Mouse (Mus musculus): ENCODE results near the gene Ampd1. TPM values are rescaled to one million over a fixed set of nuclear protein-coding genes. Genes with fewer than 3 reads are reported as not detected.
"Not testable (repeated sequence)": the region's sequence is repeated elsewhere in the genome, so short reads cannot be mapped to it uniquely, and the experiment has no call there.

Ampd1 gene
- polyA plus RNA-seq, 1 experiment: 5.1 TPM

- Histone ChIP-seq H3K36me3 (ENCODE audit: control insufficient read depth, insufficient read depth, low read length) (no peaks in the 10 kb centered on the region), H3K4me3 (ENCODE audit: insufficient read depth, low read depth, low read length) (no peak overlapping the region), H3K4me1 (ENCODE audit: control insufficient read depth, insufficient read depth, low read length) (no peaks in the 10 kb centered on the region), H3K27ac (ENCODE audit: insufficient read depth, low read depth, low read length) (peak overlapping the region; percentile 57; the same call in 1 of the 2 replicates), H3K27me3 (replicated peaks; ENCODE audit: control insufficient read depth, insufficient read depth, low read length) (no peaks in the 10 kb centered on the region)
- peak; percentile 48 for DNase-seq
- TF ChIP-seq CTCF (conservative IDR thresholded peaks at IDR 0.05; ENCODE audit: insufficient read depth, insufficient read length, low read depth, low read length) (no peak), POLR2A (IDR thresholded peaks at IDR 0.05; ENCODE audit: low read depth, low read length) (no peak)
- 52% methylated on average over 8 of the region's 8 CpGs for WGBS
Measured at GRCm38 (mm10) chr3:103139047-103139446, 65.2 kb downstream of the Ampd1 start.

GRCm38 (mm10) chr3:103140095-103140838 lies 66.5 kb downstream of the Ampd1 start:
- H3K36me3 ChIP-seq (ENCODE audit: control insufficient read depth, insufficient read depth, low read length); H3K27me3 ChIP-seq (replicated peaks; ENCODE audit: control insufficient read depth, insufficient read depth, low read length); H3K4me1 ChIP-seq (ENCODE audit: control insufficient read depth, insufficient read depth, low read length): not testable (repeated sequence)
- peak; percentile 47 for DNase-seq
- Histone ChIP-seq H3K27ac (ENCODE audit: insufficient read depth, low read depth, low read length) (peak overlapping the region; percentile 57), H3K4me3 (ENCODE audit: insufficient read depth, low read depth, low read length) (peak overlapping the region; percentile 12; the same call in 1 of the 2 replicates)
- WGBS: 33% methylated on average over 11 of the region's 11 CpGs

- no peak for DNase-seq
- H3K27ac ChIP-seq (ENCODE audit: insufficient read depth, low read depth, low read length): no peak overlapping the region
- 80% methylated on average over 11 of the region's 11 CpGs for WGBS
Measured at GRCm38 (mm10) chr3:103141287-103141686, 67.5 kb downstream of the Ampd1 start.

GRCm38 (mm10) chr3:103142366-103142765 lies 68.6 kb downstream of the Ampd1 start:
- Histone ChIP-seq H3K36me3 (ENCODE audit: control insufficient read depth, insufficient read depth, low read length) (no peaks in the 10 kb centered on the region), H3K27me3 (replicated peaks; ENCODE audit: control insufficient read depth, insufficient read depth, low read length) (no peaks in the 10 kb centered on the region), H3K4me3 (ENCODE audit: insufficient read depth, low read depth, low read length) (no peak overlapping the region), H3K4me1 (ENCODE audit: control insufficient read depth, insufficient read depth, low read length) (no peaks in the 10 kb centered on the region), H3K27ac (ENCODE audit: insufficient read depth, low read depth, low read length) (no peak overlapping the region)
- no peak for DNase-seq
- TF ChIP-seq POLR2A (IDR thresholded peaks at IDR 0.05; ENCODE audit: low read depth, low read length): no peak
- no peak for TF ChIP-seq CTCF (conservative IDR thresholded peaks at IDR 0.05; ENCODE audit: insufficient read depth, insufficient read length, low read depth, low read length)
- WGBS: 89% methylated on average over 10 of the region's 10 CpGs

More at GRCm38 (mm10) chr3:103141287-103141686, 67.5 kb downstream of the Ampd1 start:
- Histone ChIP-seq H3K4me3 (ENCODE audit: insufficient read depth, low read depth, low read length) (no peak overlapping the region), H3K36me3 (ENCODE audit: control insufficient read depth, insufficient read depth, low read length) (no peaks in the 10 kb centered on the region), H3K4me1 (ENCODE audit: control insufficient read depth, insufficient read depth, low read length) (no peaks in the 10 kb centered on the region), H3K27me3 (replicated peaks; ENCODE audit: control insufficient read depth, insufficient read depth, low read length) (no peaks in the 10 kb centered on the region)
- TF ChIP-seq CTCF (conservative IDR thresholded peaks at IDR 0.05; ENCODE audit: insufficient read depth, insufficient read length, low read depth, low read length) (no peak), POLR2A (IDR thresholded peaks at IDR 0.05; ENCODE audit: low read depth, low read length) (no peak)

DNA sequence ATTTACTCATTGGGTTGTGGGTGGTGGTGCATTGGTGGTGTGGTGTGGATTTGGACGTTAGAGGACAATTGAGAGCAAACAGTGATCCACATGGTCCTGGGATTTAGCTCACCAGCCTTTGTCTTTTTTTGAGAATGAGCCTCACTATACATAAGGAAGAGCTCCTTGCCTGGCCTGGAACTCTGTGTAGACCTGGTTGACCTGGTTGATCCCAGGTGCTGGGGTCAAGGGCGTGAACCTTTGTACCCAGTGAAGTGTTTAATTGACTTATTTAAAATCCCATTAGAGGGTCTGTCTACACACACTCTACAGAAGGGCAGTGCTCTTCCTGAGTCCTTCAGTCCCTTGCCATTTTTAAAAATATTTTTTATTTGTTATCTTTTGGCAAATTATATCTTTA lies 71.5 kb downstream of the Ampd1 start:
- no peaks in the 10 kb centered on the region for H3K4me1 ChIP-seq (ENCODE audit: control insufficient read depth, insufficient read depth, low read length)
- H3K27me3 ChIP-seq (replicated peaks; ENCODE audit: control insufficient read depth, insufficient read depth, low read length): no peaks in the 10 kb centered on the region
- 82% methylated on average over 2 of the region's 2 CpGs for WGBS
- H3K27ac ChIP-seq (ENCODE audit: insufficient read depth, low read depth, low read length): no peak overlapping the region
- TF ChIP-seq POLR2A (IDR thresholded peaks at IDR 0.05; ENCODE audit: low read depth, low read length) (no peak), CTCF (conservative IDR thresholded peaks at IDR 0.05; ENCODE audit: insufficient read depth, insufficient read length, low read depth, low read length) (no peak)
- H3K36me3 ChIP-seq (ENCODE audit: control insufficient read depth, insufficient read depth, low read length): no peaks in the 10 kb centered on the region
- H3K4me3 ChIP-seq (ENCODE audit: insufficient read depth, low read depth, low read length): no peak overlapping the region
- DNase-seq: no peak

DNA sequence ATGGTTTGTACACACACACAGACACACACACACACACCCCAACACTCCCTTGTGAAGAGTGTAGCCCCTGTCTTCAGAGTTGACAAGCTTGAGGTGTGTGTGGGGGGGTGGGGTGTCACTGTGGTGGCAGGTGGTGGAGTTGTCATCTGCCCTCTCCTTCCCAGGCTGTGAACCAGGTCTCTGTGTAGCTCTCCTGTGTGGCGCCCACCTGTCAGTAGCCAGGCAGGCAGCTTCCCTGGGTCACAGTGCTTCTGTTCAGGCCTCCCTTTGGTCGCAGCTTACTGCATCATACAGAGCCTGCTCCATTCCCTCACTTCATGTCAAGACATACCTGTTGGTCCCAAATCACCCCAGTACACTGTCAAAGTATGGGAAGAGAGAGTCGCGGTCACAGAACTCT lies 72.0 kb downstream of the Ampd1 start:
- TF ChIP-seq POLR2A (IDR thresholded peaks at IDR 0.05; ENCODE audit: low read depth, low read length) (no peak), CTCF (conservative IDR thresholded peaks at IDR 0.05; ENCODE audit: insufficient read depth, insufficient read length, low read depth, low read length) (no peak)
- Histone ChIP-seq H3K27ac (ENCODE audit: insufficient read depth, low read depth, low read length) (no peak overlapping the region), H3K36me3 (ENCODE audit: control insufficient read depth, insufficient read depth, low read length) (no peaks in the 10 kb centered on the region), H3K4me3 (ENCODE audit: insufficient read depth, low read depth, low read length) (no peak overlapping the region), H3K4me1 (ENCODE audit: control insufficient read depth, insufficient read depth, low read length) (no peaks in the 10 kb centered on the region), H3K27me3 (replicated peaks; ENCODE audit: control insufficient read depth, insufficient read depth, low read length) (no peaks in the 10 kb centered on the region)
- WGBS: 76% methylated on average over 4 of the region's 4 CpGs
- no peak for DNase-seq

GRCm38 (mm10) chr3:103146330-103147166 lies 72.7 kb downstream of the Ampd1 start:
- no peak overlapping the region for H3K27ac ChIP-seq (ENCODE audit: insufficient read depth, low read depth, low read length)
- H3K4me1 ChIP-seq (ENCODE audit: control insufficient read depth, insufficient read depth, low read length): no peaks in the 10 kb centered on the region
- peak; percentile 30 for DNase-seq
- no peaks in the 10 kb centered on the region for H3K27me3 ChIP-seq (replicated peaks; ENCODE audit: control insufficient read depth, insufficient read depth, low read length)
- TF ChIP-seq CTCF (conservative IDR thresholded peaks at IDR 0.05; ENCODE audit: insufficient read depth, insufficient read length, low read depth, low read length) (no peak), POLR2A (IDR thresholded peaks at IDR 0.05; ENCODE audit: low read depth, low read length) (no peak)
- no peaks in the 10 kb centered on the region for H3K36me3 ChIP-seq (ENCODE audit: control insufficient read depth, insufficient read depth, low read length)
- 77% methylated on average over 23 of the region's 23 CpGs for WGBS
- no peak overlapping the region for H3K4me3 ChIP-seq (ENCODE audit: insufficient read depth, low read depth, low read length)
